Mouse (Mus musculus) urinary bladder, adult 2 months (tissue): Measurements from ENCODE around the gene Cd5. TPM values are rescaled to one million over a fixed set of nuclear protein-coding genes. Genes with fewer than 3 reads are reported as not detected.

Source experiments
- DNase-seq: peaks from one replicate; pipeline ENCODE4 v3.0.0; 2022; ENCODE audit warnings: low spot score
- polyA plus RNA-seq: library from polyadenylated mRNA; depleted of rRNA; stranded (reverse); fragments of >200 nt; gene quantifications from 2 replicates; pipeline ENCODE4 v1.2.3, GENCODE M21; 2012

The Cd5 gene
- polyA plus RNA-seq, 1 experiment: 0.50 TPM

- no peak for DNase-seq
Observed at GRCm38 (mm10) chr19:10701013-10701726, 37.6 kb downstream of the Cd5 start.

GRCm38 (mm10) chr19:10699851-10700250 is 39.0 kb downstream of the Cd5 start:
- no peak for DNase-seq

GRCm38 (mm10) chr19:10698131-10698991 is 40.4 kb downstream of the Cd5 start:
- no peak for DNase-seq

GRCm38 (mm10) chr19:10695801-10696200 is 43.0 kb downstream of the Cd5 start:
- no peak for DNase-seq

GRCm38 (mm10) chr19:10693926-10694682 is 44.7 kb downstream of the Cd5 start:
- no peak for DNase-seq

GRCm38 (mm10) chr19:10692361-10692760 is 46.4 kb downstream of the Cd5 start:
- no peak for DNase-seq

GRCm38 (mm10) chr19:10691660-10692059 is 47.1 kb downstream of the Cd5 start:
- no peak for DNase-seq

GRCm38 (mm10) chr19:10691121-10691520 is 47.7 kb downstream of the Cd5 start:
- no peak for DNase-seq

- DNase-seq: no peak
Observed at GRCm38 (mm10) chr19:10690336-10690735, 48.5 kb downstream of the Cd5 start.

- no peak for DNase-seq
Observed at GRCm38 (mm10) chr19:10689470-10690166, 49.2 kb downstream of the Cd5 start.

- peak; percentile 95 for DNase-seq
Observed at GRCm38 (mm10) chr19:10688537-10689352, 50.1 kb downstream of the Cd5 start, which contains the start of gene Vps37c. Vps37c (plus strand) TSS chr19:10688735.

GRCm38 (mm10) chr19:10685727-10686126 is 53.1 kb downstream of the Cd5 start:
- DNase-seq: no peak

GRCm38 (mm10) chr19:10685081-10685480 is 53.7 kb downstream of the Cd5 start:
- no peak for DNase-seq

GRCm38 (mm10) chr19:10681571-10681970 is 57.2 kb downstream of the Cd5 start:
- no peak for DNase-seq

GRCm38 (mm10) chr19:10678772-10679067 is 60.1 kb downstream of the Cd5 start:
- no peak for DNase-seq

- peak; percentile 58 for DNase-seq
Observed at GRCm38 (mm10) chr19:10677915-10678771, 60.7 kb downstream of the Cd5 start, which contains the start of gene Pga5. Pga5 (minus strand) TSS chr19:10678071.

- DNase-seq: no peak
Observed at GRCm38 (mm10) chr19:10676656-10677055, 62.1 kb downstream of the Cd5 start.

GRCm38 (mm10) chr19:10673275-10673674 is 65.5 kb downstream of the Cd5 start:
- DNase-seq: no peak

- no peak for DNase-seq
Observed at GRCm38 (mm10) chr19:10671854-10672417, 66.9 kb downstream of the Cd5 start.
